Mouse (Mus musculus): ENCODE results near the gene Zic1. TPM values are rescaled to one million over a fixed set of nuclear protein-coding genes. Genes with fewer than 3 reads are reported as not detected.

Zic1 gene
- polyA plus RNA-seq, 1 experiment from 2014 or later, result not detected

GRCm38 (mm10) chr9:91393376-91394068, 27.9 kb upstream of the Zic1 start:
- no peak overlapping the region for H3K4me2 ChIP-seq (replicated peaks; ENCODE audit: low read depth, low read length)
- no peaks in the 10 kb centered on the region for H3K9me3 ChIP-seq (ENCODE audit: low read length)
- no peaks in the 10 kb centered on the region for H3K36me3 ChIP-seq (ENCODE audit: insufficient read depth, low read length)
- WGBS, result 8% methylated on average over 8 of the region's 8 CpGs
- H3K27me3 ChIP-seq (replicated peaks; ENCODE audit: insufficient read depth, low read length), result peaks cover 36% of the 10 kb centered on the region
- H3K4me1 ChIP-seq (ENCODE audit: insufficient read depth, low read depth, low read length), result no peaks in the 10 kb centered on the region
- DNase-seq (ENCODE audit: low spot score), result no peak
- no peak overlapping the region for H3K9ac ChIP-seq (replicated peaks; ENCODE audit: low read depth)
- no peak overlapping the region for H3K4me3 ChIP-seq (ENCODE audit: low read depth, low read length)
- H3K27ac ChIP-seq (ENCODE audit: low read length), result no peak overlapping the region
- no peak for ATAC-seq
- no peak for TF ChIP-seq EP300 (IDR thresholded peaks at IDR 0.05)
- TF ChIP-seq CTCF (IDR thresholded peaks at IDR 0.05), result no peak

DNA sequence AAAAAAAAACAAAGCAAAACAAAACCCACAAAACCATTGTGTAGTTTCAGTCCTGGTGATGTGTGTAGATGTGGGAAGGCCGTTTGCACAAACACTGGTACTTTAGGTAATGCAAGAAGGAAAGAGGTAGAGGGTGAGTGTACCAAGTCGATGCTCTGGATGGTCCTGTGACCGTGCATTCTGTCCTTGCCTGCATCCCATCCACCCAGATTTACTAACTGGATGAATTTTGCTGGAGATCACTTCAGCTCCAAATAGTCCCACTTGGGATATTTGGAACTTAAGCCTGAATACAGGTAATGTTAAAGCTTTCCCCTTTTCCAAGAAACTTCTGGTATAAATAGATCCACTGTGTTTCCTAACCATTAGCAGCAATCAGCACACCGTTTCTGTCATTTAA, 22.6 kb upstream of the Zic1 start:
- H3K4me1 ChIP-seq (ENCODE audit: insufficient read depth, low read depth, low read length), result no peaks in the 10 kb centered on the region
- H3K27ac ChIP-seq (ENCODE audit: low read length), result no peak overlapping the region
- no peak for ATAC-seq
- H3K36me3 ChIP-seq (ENCODE audit: insufficient read depth, low read length), result no peaks in the 10 kb centered on the region
- peaks cover 58% of the 10 kb centered on the region for H3K27me3 ChIP-seq (replicated peaks; ENCODE audit: insufficient read depth, low read length)
- 7% methylated on average over 4 of the region's 4 CpGs for WGBS
- no peak overlapping the region for H3K4me2 ChIP-seq (replicated peaks; ENCODE audit: low read depth, low read length)
- DNase-seq (ENCODE audit: low spot score), result no peak
- no peak overlapping the region for H3K4me3 ChIP-seq (ENCODE audit: low read depth, low read length)
- H3K9ac ChIP-seq (replicated peaks; ENCODE audit: low read depth), result no peak overlapping the region
- H3K9me3 ChIP-seq (ENCODE audit: low read length), result no peaks in the 10 kb centered on the region
- TF ChIP-seq CTCF (IDR thresholded peaks at IDR 0.05) (no peak), EP300 (IDR thresholded peaks at IDR 0.05) (no peak)

DNA sequence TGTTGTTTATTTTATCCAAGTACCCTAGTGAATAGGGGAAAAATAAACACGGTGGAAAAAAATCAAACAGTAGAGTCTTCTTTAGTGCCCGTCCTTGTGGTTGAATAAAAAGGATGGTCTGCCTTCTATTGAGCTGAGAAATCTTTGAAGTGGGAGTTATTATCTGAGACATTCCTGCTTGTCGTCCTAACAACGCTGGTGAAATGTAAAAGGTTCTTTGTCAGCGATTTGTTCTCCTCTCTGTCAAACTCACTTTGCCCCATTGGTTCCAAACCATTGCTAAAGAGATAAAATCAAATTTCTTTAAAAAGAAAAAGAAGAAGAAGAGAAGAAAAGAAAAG, 22.1 kb upstream of the Zic1 start:
- DNase-seq (ENCODE audit: low spot score), result no peak

DNA sequence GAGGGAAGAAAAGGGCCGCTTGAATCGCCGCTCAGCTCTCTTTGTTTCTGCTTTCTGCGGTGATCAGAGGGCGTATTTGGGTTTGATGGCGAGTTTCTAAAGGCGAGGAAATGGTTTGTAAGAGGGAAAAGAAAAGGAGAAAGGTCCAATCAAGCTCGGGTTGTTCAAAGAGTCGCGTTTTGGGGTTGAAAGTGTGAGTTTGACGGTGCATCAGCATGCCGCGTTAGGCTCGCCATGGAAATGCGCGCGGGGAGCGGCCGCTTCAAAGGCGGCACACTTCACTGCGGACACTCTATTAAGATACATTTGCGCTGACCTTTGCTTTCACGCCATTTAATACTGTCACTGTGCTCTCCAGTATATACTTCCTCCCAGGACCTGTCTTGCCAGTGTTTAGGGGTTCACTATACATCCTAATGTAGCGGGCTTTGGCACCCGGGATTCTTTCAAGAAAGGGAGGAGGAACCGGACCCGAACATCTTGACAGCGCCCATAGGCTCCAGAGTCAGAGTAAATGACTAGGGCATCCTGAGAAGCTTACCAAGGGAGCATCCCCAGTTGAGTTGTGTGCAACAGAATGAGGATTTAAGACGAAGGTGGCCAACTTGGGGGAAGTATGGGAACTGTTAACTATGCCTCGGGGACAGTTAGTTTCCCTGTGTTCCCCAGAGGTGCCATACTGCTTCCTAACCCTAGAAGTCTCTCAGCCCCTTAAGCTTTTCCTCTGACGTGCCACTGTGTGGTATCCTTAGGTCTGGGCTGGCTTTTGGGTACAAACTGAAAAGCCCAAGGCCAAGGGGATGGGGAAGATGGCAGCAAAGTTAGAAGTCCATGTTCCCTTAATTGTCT, 21.5 kb upstream of the Zic1 start:
- Histone ChIP-seq H3K4me3 (ENCODE audit: low read depth, low read length) (no peak overlapping the region), H3K27me3 (replicated peaks; ENCODE audit: insufficient read depth, low read length) (peaks cover 68% of the 10 kb centered on the region), H3K4me2 (replicated peaks; ENCODE audit: low read depth, low read length) (no peak overlapping the region), H3K9ac (replicated peaks; ENCODE audit: low read depth) (no peak overlapping the region), H3K4me1 (ENCODE audit: insufficient read depth, low read depth, low read length) (no peaks in the 10 kb centered on the region), H3K9me3 (ENCODE audit: low read length) (no peaks in the 10 kb centered on the region), H3K27ac (ENCODE audit: low read length) (no peak overlapping the region), H3K36me3 (ENCODE audit: insufficient read depth, low read length) (no peaks in the 10 kb centered on the region)
- ATAC-seq, result no peak
- WGBS, result 1% methylated on average over 31 of the region's 31 CpGs
- TF ChIP-seq EP300 (IDR thresholded peaks at IDR 0.05), result no peak
- TF ChIP-seq CTCF (IDR thresholded peaks at IDR 0.05), result no peak
- no peak for DNase-seq (ENCODE audit: low spot score)

More for the DNA sequence above, 22.1 kb upstream of the Zic1 start:
- H3K27ac ChIP-seq (ENCODE audit: low read length), result no peak overlapping the region
- no peaks in the 10 kb centered on the region for H3K4me1 ChIP-seq (ENCODE audit: insufficient read depth, low read depth, low read length)
- H3K27me3 ChIP-seq (replicated peaks; ENCODE audit: insufficient read depth, low read length), result peaks cover 62% of the 10 kb centered on the region
- no peak overlapping the region for H3K4me3 ChIP-seq (ENCODE audit: low read depth, low read length)
- no peak for TF ChIP-seq EP300 (IDR thresholded peaks at IDR 0.05)
- no peak for TF ChIP-seq CTCF (IDR thresholded peaks at IDR 0.05)
- H3K9ac ChIP-seq (replicated peaks; ENCODE audit: low read depth), result no peak overlapping the region
- no peaks in the 10 kb centered on the region for H3K36me3 ChIP-seq (ENCODE audit: insufficient read depth, low read length)
- H3K9me3 ChIP-seq (ENCODE audit: low read length), result no peaks in the 10 kb centered on the region
- no peak overlapping the region for H3K4me2 ChIP-seq (replicated peaks; ENCODE audit: low read depth, low read length)
- 1% methylated on average over 5 of the region's 5 CpGs for WGBS
- no peak for ATAC-seq

DNA sequence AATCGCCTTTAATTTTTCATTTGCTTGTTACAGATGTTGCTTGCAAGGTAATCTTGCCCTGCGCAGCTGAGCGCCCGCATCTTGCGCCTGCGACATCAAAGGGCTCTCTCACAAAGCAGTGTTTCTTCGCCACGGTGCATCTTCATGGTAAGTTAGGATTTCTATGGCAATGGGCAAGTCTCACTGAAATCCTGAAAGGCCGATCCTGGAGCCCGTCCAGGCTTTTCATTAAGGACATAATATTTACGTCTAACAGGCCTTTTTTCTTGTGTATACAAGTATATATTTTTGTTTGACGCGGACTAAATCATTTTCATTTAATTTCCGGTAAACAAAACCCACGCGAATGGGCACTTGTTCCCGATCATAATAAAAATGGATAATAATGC, 20.9 kb upstream of the Zic1 start:
- no peak overlapping the region for H3K27ac ChIP-seq (ENCODE audit: low read length)
- H3K4me3 ChIP-seq (ENCODE audit: low read depth, low read length), result no peak overlapping the region
- ATAC-seq, result no peak
- H3K4me1 ChIP-seq (ENCODE audit: insufficient read depth, low read depth, low read length), result peaks cover 3% of the 10 kb centered on the region; the same call in 1 of the 2 replicates
- 3% methylated on average over 17 of the region's 17 CpGs for WGBS
- DNase-seq (ENCODE audit: low spot score), result no peak
- H3K27me3 ChIP-seq (replicated peaks; ENCODE audit: insufficient read depth, low read length), result peaks cover 66% of the 10 kb centered on the region
- H3K9me3 ChIP-seq (ENCODE audit: low read length), result no peaks in the 10 kb centered on the region
- no peak overlapping the region for H3K9ac ChIP-seq (replicated peaks; ENCODE audit: low read depth)
- no peaks in the 10 kb centered on the region for H3K36me3 ChIP-seq (ENCODE audit: insufficient read depth, low read length)
- no peak for TF ChIP-seq EP300 (IDR thresholded peaks at IDR 0.05)
- TF ChIP-seq CTCF (IDR thresholded peaks at IDR 0.05), result no peak
- no peak overlapping the region for H3K4me2 ChIP-seq (replicated peaks; ENCODE audit: low read depth, low read length)

GRCm38 (mm10) chr9:91385561-91386430, 20.2 kb upstream of the Zic1 start:
- WGBS, result 2% methylated on average over 8 of the region's 8 CpGs
- no peak for TF ChIP-seq CTCF (IDR thresholded peaks at IDR 0.05)
- TF ChIP-seq EP300 (IDR thresholded peaks at IDR 0.05), result no peak
- Histone ChIP-seq H3K9ac (replicated peaks; ENCODE audit: low read depth) (no peak overlapping the region), H3K9me3 (ENCODE audit: low read length) (no peaks in the 10 kb centered on the region), H3K4me2 (replicated peaks; ENCODE audit: low read depth, low read length) (no peak overlapping the region), H3K27ac (ENCODE audit: low read length) (no peak overlapping the region), H3K4me3 (ENCODE audit: low read depth, low read length) (no peak overlapping the region), H3K27me3 (replicated peaks; ENCODE audit: insufficient read depth, low read length) (peaks cover 68% of the 10 kb centered on the region), H3K36me3 (ENCODE audit: insufficient read depth, low read length) (no peaks in the 10 kb centered on the region), H3K4me1 (ENCODE audit: insufficient read depth, low read depth, low read length) (peaks cover 4% of the 10 kb centered on the region; the same call in 1 of the 2 replicates)
- DNase-seq (ENCODE audit: low spot score) (no peak), ATAC-seq (no peak)
